Mouse (Mus musculus) CH12.LX (cell line): Measurements from ENCODE around the gene Pitx1. TPM values are rescaled to one million over a fixed set of nuclear protein-coding genes. Genes with fewer than 3 reads are reported as not detected.

Experiments used
- DNase-seq: peaks from one replicate; pipeline ENCODE4 v3.0.0-alpha.2; 2013; ENCODE audit errors: extremely low read depth
- H3K27ac ChIP-seq: 2 replicates; pipeline ENCODE4 v1.5.1; 2012; ENCODE audit warnings: low read depth, mild to moderate bottlenecking, control low read depth, moderate library complexity; ENCODE audit not compliant: insufficient read depth
- H3K27me3 ChIP-seq: replicated peaks from 2 replicates; pipeline ENCODE3; 2012; ENCODE audit warnings: inconsistent platforms
- H3K36me3 ChIP-seq, 2 experiments: replicated peaks in 1 of 2; 2 replicates each; pipeline versions ENCODE3 to v1.6.1; 2012; ENCODE audit warnings: inconsistent platforms in 1 of 2, low read length in 1 of 2, mild to moderate bottlenecking in 1 of 2, mixed read lengths in 1 of 2, moderate library complexity in 1 of 2; ENCODE audit not compliant: control insufficient read depth in 1 of 2, insufficient read depth in 1 of 2
- H3K4me1 ChIP-seq, 2 experiments: 2 replicates each; pipeline ENCODE4 v1.6.1; 2012; ENCODE audit warnings: inconsistent platforms in 1 of 2, moderate library complexity in 1 of 2; ENCODE audit not compliant: insufficient read depth in 2 of 2, control insufficient read depth in 1 of 2
- H3K4me2 ChIP-seq: 2 replicates; pipeline ENCODE4 v1.6.1; 2012; ENCODE audit warnings: low read depth, mild to moderate bottlenecking, control low read depth; ENCODE audit not compliant: poor library complexity, insufficient read depth, severe bottlenecking
- H3K4me3 ChIP-seq, 3 experiments: fragments of 150-350 bp in 1 of 3; sonication (generic) in 1 of 3; replicated peaks in 1 of 3; 2 replicates each; pipeline versions ENCODE3 to v1.5.1; 2011 to 2012; ENCODE audit warnings: low read depth in 2 of 3, low read length in 2 of 3, mild to moderate bottlenecking in 2 of 3, moderate library complexity in 2 of 3, control low read depth in 1 of 3, improper control_type of control experiment in 1 of 3, inconsistent platforms in 1 of 3, mixed read lengths in 1 of 3; ENCODE audit not compliant: poor library complexity in 1 of 3
- H3K79me2 ChIP-seq: replicated peaks from 2 replicates; pipeline ENCODE4 v1.6.1; 2012; ENCODE audit warnings: mild to moderate bottlenecking, moderate library complexity; ENCODE audit not compliant: control insufficient read depth, poor library complexity, insufficient read depth, severe bottlenecking; ENCODE audit errors: extremely low read depth
- H3K9ac ChIP-seq: 2 replicates; pipeline ENCODE4 v1.6.1; 2012; ENCODE audit warnings: low read depth, mild to moderate bottlenecking, control low read depth, moderate library complexity; ENCODE audit not compliant: insufficient read depth
- H3K9me3 ChIP-seq: replicated peaks from 2 replicates; pipeline ENCODE3; 2012; ENCODE audit warnings: low read length, inconsistent platforms, mixed read lengths
- CTCF ChIP-seq, 2 experiments: IDR thresholded peaks in 1 of 2; conservative IDR thresholded peaks in 1 of 2; 2 replicates each; pipeline ENCODE4 v1.5.1; 2011 to 2012; ENCODE audit warnings: low read depth in 2 of 2, low read length in 2 of 2, improper control_type of control experiment in 1 of 2, inconsistent platforms in 1 of 2, mild to moderate bottlenecking in 1 of 2, moderate library complexity in 1 of 2
- E2F4 ChIP-seq: IDR thresholded peaks from 2 replicates; pipeline ENCODE4 v1.6.1; 2011; ENCODE audit warnings: low read depth, low read length, improper control_type of control experiment; ENCODE audit not compliant: insufficient replicate concordance
- ELF1 ChIP-seq: IDR thresholded peaks from 2 replicates; pipeline ENCODE4 v1.6.1; 2014; ENCODE audit warnings: low read depth, mild to moderate bottlenecking, inconsistent platforms, low read length, improper control_type of control experiment
- ETS1 ChIP-seq: conservative IDR thresholded peaks from 2 replicates; pipeline ENCODE4 v1.6.1; 2012; ENCODE audit warnings: low read depth, mild to moderate bottlenecking, inconsistent platforms, low read length, improper control_type of control experiment, moderate library complexity
- IRF4 ChIP-seq: IDR thresholded peaks from 2 replicates; pipeline ENCODE4 v1.6.1; 2014; ENCODE audit warnings: low read depth, mild to moderate bottlenecking, inconsistent platforms, low read length, improper control_type of control experiment
- JUN ChIP-seq: IDR thresholded peaks from 2 replicates; pipeline ENCODE4 v1.6.1; 2011; ENCODE audit warnings: low read depth, mild to moderate bottlenecking, low read length, improper control_type of control experiment, moderate library complexity; ENCODE audit not compliant: insufficient read depth
- JUND ChIP-seq: conservative IDR thresholded peaks from 2 replicates; pipeline ENCODE4 v1.6.1; 2011; ENCODE audit warnings: low read depth, low read length, improper control_type of control experiment
- MAX ChIP-seq: IDR thresholded peaks from 2 replicates; pipeline ENCODE4 v1.6.1; 2011; ENCODE audit warnings: low read length, improper control_type of control experiment
- MEF2A ChIP-seq: IDR thresholded peaks from 2 replicates; pipeline ENCODE4 v1.6.1; 2014; ENCODE audit warnings: low read depth, mild to moderate bottlenecking, inconsistent platforms, low read length, improper control_type of control experiment, borderline replicate concordance
- MXI1 ChIP-seq: IDR thresholded peaks from 2 replicates; pipeline ENCODE4 v1.6.1; 2011; ENCODE audit warnings: mild to moderate bottlenecking, low read depth, low read length, improper control_type of control experiment
- MYC ChIP-seq: IDR thresholded peaks from 2 replicates; pipeline ENCODE4 v1.6.1; 2011; ENCODE audit warnings: low read depth, mild to moderate bottlenecking, improper control_type of control experiment, low read length
- NRF1 ChIP-seq: IDR thresholded peaks from 2 replicates; pipeline ENCODE4 v1.6.1; 2014; ENCODE audit warnings: low read depth, mild to moderate bottlenecking, inconsistent platforms, low read length, improper control_type of control experiment, moderate library complexity
- POLR2AphosphoS2 ChIP-seq: IDR thresholded peaks from 2 replicates; pipeline ENCODE4 v1.6.1; 2011; ENCODE audit warnings: low read depth, low read length, improper control_type of control experiment
- RAD21 ChIP-seq: IDR thresholded peaks from 2 replicates; pipeline ENCODE4 v1.6.1; 2011; ENCODE audit warnings: low read depth, mild to moderate bottlenecking, low read length, improper control_type of control experiment, moderate library complexity
- SIN3A ChIP-seq: IDR thresholded peaks from 2 replicates; pipeline ENCODE4 v1.6.1; 2012; ENCODE audit warnings: low read length, improper control_type of control experiment, inconsistent platforms
- TCF12 ChIP-seq: IDR thresholded peaks from 2 replicates; pipeline ENCODE4 v1.6.1; 2014; ENCODE audit warnings: low read depth, mild to moderate bottlenecking, inconsistent platforms, low read length, improper control_type of control experiment
- USF1 ChIP-seq: IDR thresholded peaks from 2 replicates; pipeline ENCODE4 v1.6.1; 2014; ENCODE audit warnings: low read depth, mild to moderate bottlenecking, inconsistent platforms, low read length, improper control_type of control experiment
- ZMIZ1 ChIP-seq: IDR thresholded peaks from 2 replicates; pipeline ENCODE4 v1.6.1; 2012; ENCODE audit warnings: low read depth, mild to moderate bottlenecking, inconsistent platforms, low read length, improper control_type of control experiment
- dilution Hi-C: fragments of 300-500 bp; cut with MboI; formaldehyde crosslinking; loops from 2 replicates; pipeline ENCODE4 v1.14.3; 2020; ENCODE audit warnings: low sequenced_read_pairs; ENCODE audit not compliant: extremely low pct_unique_long_range_greater_than_20kb, extremely low pct_ligation_motif_present
- in situ Hi-C: fragments of 300-500 bp; cut with MboI; formaldehyde crosslinking; loops from 3 replicates; pipeline ENCODE4 v1.14.3; 2019; ENCODE audit warnings: low sequenced_read_pairs, low pct_ligation_motif_present, low pct_unique_long_range_greater_than_20kb, mixed read lengths
- polyA plus RNA-seq: library from polyadenylated mRNA; unstranded; fragments of >175 nt; gene quantifications from 2 replicates; pipeline ENCODE4 v1.2.1, GENCODE M21; 2012; ENCODE audit warnings: low read depth; ENCODE audit not compliant: insufficient read length
- total RNA-seq, 2 experiments: library from RNA; depleted of rRNA; stranded (reverse); fragments of 300-350 nt in 1 of 2; fragments of >200 nt in 1 of 2; gene quantifications; 2 replicates each; pipeline ENCODE4 v1.2.3; 2012 to 2014

Gene Pitx1
- total and polyA plus RNA-seq, 3 experiments, result not detected

GRCm38 (mm10) chr13:55830081-55830832, 5.7 kb downstream of the Pitx1 start:
- Histone ChIP-seq H3K27ac (no peak overlapping the region), H3K27me3 (peaks cover 14% of the 10 kb centered on the region), H3K36me3 (no peaks in the 10 kb centered on the region), H3K9me3 (peaks cover 17% of the 10 kb centered on the region), H3K4me1 (no peaks in the 10 kb centered on the region), H3K4me2 (no peak overlapping the region), H3K4me3 (no peak overlapping the region), H3K9ac (no peak overlapping the region), H3K79me2 (no peaks in the 10 kb centered on the region)
- no peak for DNase-seq
- TF ChIP-seq USF1, result no peak
- no peak for TF ChIP-seq ZMIZ1
- no peak for TF ChIP-seq NRF1
- no peak for TF ChIP-seq MAX
- in situ Hi-C loops (no loop called here), dilution Hi-C loops (no loop called here)

GRCm38 (mm10) chr13:55829018-55829655, 6.9 kb downstream of the Pitx1 start:
- H3K27me3 ChIP-seq, result peaks cover 14% of the 10 kb centered on the region
- no peak for DNase-seq
- no peak overlapping the region for H3K4me2 ChIP-seq
- no peak for TF ChIP-seq USF1
- no peak for TF ChIP-seq MYC
- TF ChIP-seq SIN3A, result no peak
- no peak for TF ChIP-seq JUN
- TF ChIP-seq MXI1, result no peak
- peaks cover 17% of the 10 kb centered on the region for H3K9me3 ChIP-seq
- no peaks in the 10 kb centered on the region for H3K36me3 ChIP-seq
- H3K4me1 ChIP-seq, result no peaks in the 10 kb centered on the region
- no peak overlapping the region for H3K4me3 ChIP-seq
- H3K79me2 ChIP-seq, result no peaks in the 10 kb centered on the region
- in situ Hi-C loops, result no loop called here
- H3K27ac ChIP-seq, result no peak overlapping the region
- dilution Hi-C loops, result no loop called here
- no peak overlapping the region for H3K9ac ChIP-seq

- no peaks in the 10 kb centered on the region for H3K36me3 ChIP-seq
- H3K27me3 ChIP-seq, result peaks cover 11% of the 10 kb centered on the region
- H3K4me2 ChIP-seq, result no peak overlapping the region
- H3K4me3 ChIP-seq, result no peak overlapping the region
- no peak overlapping the region for H3K9ac ChIP-seq
- H3K79me2 ChIP-seq, result no peaks in the 10 kb centered on the region
- dilution Hi-C loops, result no loop called here
- in situ Hi-C loops, result no loop called here
- no peak for DNase-seq
- no peaks in the 10 kb centered on the region for H3K4me1 ChIP-seq
- no peak overlapping the region for H3K27ac ChIP-seq
- peaks cover 17% of the 10 kb centered on the region for H3K9me3 ChIP-seq
- TF ChIP-seq JUND, result no peak
- TF ChIP-seq TCF12, result no peak
- TF ChIP-seq MEF2A, result no peak
- TF ChIP-seq SIN3A, result no peak
- TF ChIP-seq CTCF (conservative IDR thresholded peaks at IDR 0.05 in 1 of 2, IDR thresholded peaks at IDR 0.05 in 1 of 2; ENCODE audit: low read depth in 2 of 2, low read length in 2 of 2), result no peak
- TF ChIP-seq ETS1, result no peak
- no peak for TF ChIP-seq JUN
- no peak for TF ChIP-seq IRF4
- TF ChIP-seq MAX, result no peak
- TF ChIP-seq ELF1, result no peak
- no peak for TF ChIP-seq E2F4
- no peak for TF ChIP-seq RAD21
- TF ChIP-seq POLR2AphosphoS2, result no peak
- no peak for TF ChIP-seq USF1
These were observed 7.6 kb downstream of the Pitx1 start for GRCm38 (mm10) chr13:55828141-55829017.
